Mouse (Mus musculus) adrenal gland, postnatal 14 days (tissue): ENCODE data around the gene Rrp9. TPM values are rescaled to one million over a fixed set of nuclear protein-coding genes. Genes with fewer than 3 reads are reported as not detected.
A peak's percentile ranks its signal among the peaks of the same experiment; 100 is the strongest.
"Not testable (repeated sequence)": the region's sequence is repeated elsewhere in the genome, so short reads cannot be mapped to it uniquely, and the experiment has no call there.

Experiments
- DNase-seq: peaks from one replicate; pipeline ENCODE4 v3.0.0; 2021; ENCODE audit warnings: mixed read lengths
- total RNA-seq: library from RNA; stranded (reverse); gene quantifications from 2 replicates; pipeline ENCODE4 v1.2.3, GENCODE M21; 2021

Rrp9 gene
- total RNA-seq, 1 experiment from 2014 or later, result 34.2 TPM

- DNase-seq, result peak; percentile 90
These were observed 1.3 kb upstream of the Rrp9 start for GRCm38 (mm10) chr9:106474456-106474855.

GRCm38 (mm10) chr9:106475046-106475445, 717 bp upstream of the Rrp9 start:
- peak; percentile 49 for DNase-seq

GRCm38 (mm10) chr9:106476002-106476923, 500 bp downstream of the Rrp9 start:
- DNase-seq, result peak; percentile 82

GRCm38 (mm10) chr9:106476924-106477484, 1.2 kb downstream of the Rrp9 start, which contains the start of gene Parp3:
Gene Parp3, minus strand, starts transcription at chr9:106476949.
- DNase-seq, result peak; percentile 99

- no peak for DNase-seq
These were observed 1.9 kb downstream of the Rrp9 start for GRCm38 (mm10) chr9:106477649-106478048.

GRCm38 (mm10) chr9:106478101-106478500, 2.3 kb downstream of the Rrp9 start:
- DNase-seq, result no peak

GRCm38 (mm10) chr9:106480541-106480940, 4.8 kb downstream of the Rrp9 start:
- DNase-seq, result no peak

GRCm38 (mm10) chr9:106481075-106481474, 5.3 kb downstream of the Rrp9 start:
- DNase-seq, result no peak

- DNase-seq, result no peak
These were observed 5.9 kb downstream of the Rrp9 start for GRCm38 (mm10) chr9:106481676-106482075.

- no peak for DNase-seq
These were observed 6.9 kb downstream of the Rrp9 start for GRCm38 (mm10) chr9:106482578-106483115.

- no peak for DNase-seq
These were observed 7.4 kb downstream of the Rrp9 start for GRCm38 (mm10) chr9:106483136-106483535.

GRCm38 (mm10) chr9:106483606-106484005, 7.8 kb downstream of the Rrp9 start:
- no peak for DNase-seq

- DNase-seq, result no peak
These were observed 9.3 kb downstream of the Rrp9 start for GRCm38 (mm10) chr9:106485076-106485475.

- DNase-seq, result not testable (repeated sequence)
These were observed 11.8 kb downstream of the Rrp9 start for GRCm38 (mm10) chr9:106487602-106488001.

- no peak for DNase-seq
These were observed 23.9 kb downstream of the Rrp9 start, which contains the start of gene Iqcf1 for GRCm38 (mm10) chr9:106499667-106500066. Gene Iqcf1, plus strand, starts transcription at chr9:106499967.

GRCm38 (mm10) chr9:106501846-106502245, 26.1 kb downstream of the Rrp9 start:
- no peak for DNase-seq

GRCm38 (mm10) chr9:106504246-106504645, 28.5 kb downstream of the Rrp9 start:
- DNase-seq, result no peak

- no peak for DNase-seq
These were observed 33.6 kb downstream of the Rrp9 start for GRCm38 (mm10) chr9:106509356-106509755.

- DNase-seq, result no peak
These were observed 37.1 kb downstream of the Rrp9 start for GRCm38 (mm10) chr9:106512729-106513450.

GRCm38 (mm10) chr9:106513566-106513965, 37.8 kb downstream of the Rrp9 start:
- DNase-seq, result no peak

GRCm38 (mm10) chr9:106514273-106514672, 38.5 kb downstream of the Rrp9 start, which contains the start of gene Iqcf5:
Gene Iqcf5, plus strand, starts transcription at chr9:106514573.
- no peak for DNase-seq

GRCm38 (mm10) chr9:106519433-106519832, 43.7 kb downstream of the Rrp9 start:
- no peak for DNase-seq
